Mouse (Mus musculus) heart, postnatal 0 days (tissue): ENCODE data around the gene Irf6. TPM values are rescaled to one million over a fixed set of nuclear protein-coding genes. Genes with fewer than 3 reads are reported as not detected.

Source experiments
- ATAC-seq: fragments of 200-750 bp; cut with Nextera tagmentation; 2 replicates; pipeline ENCODE4 v1.8.0; 2017; ENCODE audit warnings: low read depth, moderate number of reproducible peaks, moderate library complexity; ENCODE audit not compliant: insufficient read depth
- DNase-seq: peaks from one replicate; pipeline ENCODE4 v3.0.0-alpha.2; 2016; ENCODE audit warnings: low spot score
- H3K27ac ChIP-seq: fragments of 300-500 bp; sonication (generic); 2 replicates; pipeline ENCODE4 v1.5.1; 2014; ENCODE audit warnings: low read depth, mild to moderate bottlenecking
- H3K27me3 ChIP-seq: fragments of 300-500 bp; sonication (generic); 2 replicates; pipeline ENCODE4 v1.6.1; 2014; ENCODE audit warnings: low read length, mixed read lengths; ENCODE audit not compliant: control insufficient read depth, insufficient read depth
- H3K36me3 ChIP-seq: fragments of 300-500 bp; sonication (generic); replicated peaks from 2 replicates; pipeline ENCODE4 v1.6.1; 2014; ENCODE audit warnings: low read length, mixed read lengths; ENCODE audit not compliant: control insufficient read depth, insufficient read depth
- H3K4me1 ChIP-seq: fragments of 300-500 bp; sonication (generic); 2 replicates; pipeline ENCODE4 v1.6.1; 2014; ENCODE audit warnings: antibody characterized with exemption; ENCODE audit not compliant: control insufficient read depth, insufficient read depth
- H3K4me2 ChIP-seq: fragments of 300-500 bp; sonication (generic); 2 replicates; pipeline ENCODE4 v1.6.1; 2014; ENCODE audit warnings: low read depth, mild to moderate bottlenecking, low read length, moderate library complexity
- H3K4me3 ChIP-seq: fragments of 300-500 bp; sonication (generic); 2 replicates; pipeline ENCODE4 v1.5.1; 2014; ENCODE audit warnings: low read depth, low read length
- H3K9ac ChIP-seq: fragments of 300-500 bp; sonication (generic); replicated peaks from 2 replicates; pipeline ENCODE4 v1.6.1; 2014; ENCODE audit warnings: low read depth, low read length, mixed read lengths
- H3K9me3 ChIP-seq: fragments of 300-500 bp; sonication (generic); replicated peaks from 2 replicates; pipeline ENCODE4 v1.6.1; 2016; ENCODE audit warnings: low read length; ENCODE audit not compliant: control insufficient read depth
- CTCF ChIP-seq: IDR thresholded peaks from 2 replicates; pipeline ENCODE4 v1.5.1; 2016; ENCODE audit warnings: antibody characterized with exemption, control low read depth, low read depth
- EP300 ChIP-seq: IDR thresholded peaks from 2 replicates; pipeline ENCODE4 v1.6.1; 2016; ENCODE audit warnings: antibody characterized with exemption, low read depth
- WGBS: fragments of 180-500 bp; shearing (Covaris S2); extraction: QIAGEN DNeasy Blood & Tissue Kit; methylation state at CpG from one replicate; pipeline ENCODE4 v1.1.7; 2014; 5-methylcytosine and 5-hydroxymethylcytosine counted together
- polyA plus RNA-seq: library from polyadenylated mRNA; unstranded; fragments of >200 nt; fragmentation: Nextera tagmentation; extraction: Ambion mirVana; gene quantifications from 2 replicates; pipeline ENCODE4 v1.2.1, GENCODE M21; 2015
- total RNA-seq: library from RNA; depleted of rRNA; stranded (reverse); fragments of >200 nt; gene quantifications from 2 replicates; pipeline ENCODE4 v1.2.3, GENCODE M21; 2014; ENCODE audit warnings: low replicate concordance

The Irf6 gene
- total and polyA plus RNA-seq, 2 experiments from 2014 or later, result 2.2 to 6.6 TPM

DNA sequence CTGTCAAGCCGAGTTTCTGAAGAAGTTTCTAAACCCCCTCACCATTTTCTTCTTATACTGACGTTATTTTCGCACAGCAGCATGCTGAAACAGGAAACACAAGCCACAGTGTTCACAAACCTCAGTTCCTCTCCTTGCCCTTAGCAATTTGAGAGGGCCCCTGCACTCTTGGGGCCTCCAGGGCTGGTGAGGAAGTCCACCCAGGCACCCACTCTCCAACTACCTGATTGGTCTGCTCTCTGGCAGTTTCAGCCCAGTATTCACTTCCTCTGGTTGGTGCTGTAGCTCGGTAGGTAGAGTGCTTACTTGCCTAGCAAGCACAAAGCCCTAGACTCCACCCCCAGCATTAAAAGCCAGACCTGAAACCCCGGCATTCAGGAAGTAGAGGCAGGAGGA lies 48.5 kb downstream of the Irf6 start, which contains the start of gene Traf3ip3:
Traf3ip3 (minus strand) TSS at position 321 of the 396 bp plus-strand sequence.
- ATAC-seq (no peak), DNase-seq (no peak)
- no peaks in the 10 kb centered on the region for H3K9me3 ChIP-seq
- H3K36me3 ChIP-seq, result no peaks in the 10 kb centered on the region
- H3K4me3 ChIP-seq, result peak within 1 kb of the TSS; percentile 30; the same call in 1 of the 2 replicates
- TF ChIP-seq EP300 (no peak), CTCF (no peak)
- peak within 1 kb of the TSS; percentile 71; the same call in 1 of the 2 replicates for H3K27ac ChIP-seq
- no peaks in the 10 kb centered on the region for H3K4me1 ChIP-seq
- 51% methylated on average over 5 of the region's 5 CpGs for WGBS
- no peak within 1 kb of the TSS for H3K9ac ChIP-seq
- no peaks in the 10 kb centered on the region for H3K27me3 ChIP-seq
- peak within 1 kb of the TSS; percentile 37; the same call in 1 of the 2 replicates for H3K4me2 ChIP-seq

GRCm38 (mm10) chr1:193203821-193204220 lies 50.9 kb downstream of the Irf6 start:
- no peaks in the 10 kb centered on the region for H3K27me3 ChIP-seq
- no peaks in the 10 kb centered on the region for H3K36me3 ChIP-seq
- no peak overlapping the region for H3K27ac ChIP-seq
- no peaks in the 10 kb centered on the region for H3K9me3 ChIP-seq
- no peak overlapping the region for H3K4me3 ChIP-seq
- no peak overlapping the region for H3K9ac ChIP-seq
- 56% methylated on average over 2 of the region's 2 CpGs for WGBS
- no peak for ATAC-seq
- no peaks in the 10 kb centered on the region for H3K4me1 ChIP-seq
- no peak for TF ChIP-seq CTCF
- no peak for TF ChIP-seq EP300
- DNase-seq, result no peak
- no peak overlapping the region for H3K4me2 ChIP-seq

DNA sequence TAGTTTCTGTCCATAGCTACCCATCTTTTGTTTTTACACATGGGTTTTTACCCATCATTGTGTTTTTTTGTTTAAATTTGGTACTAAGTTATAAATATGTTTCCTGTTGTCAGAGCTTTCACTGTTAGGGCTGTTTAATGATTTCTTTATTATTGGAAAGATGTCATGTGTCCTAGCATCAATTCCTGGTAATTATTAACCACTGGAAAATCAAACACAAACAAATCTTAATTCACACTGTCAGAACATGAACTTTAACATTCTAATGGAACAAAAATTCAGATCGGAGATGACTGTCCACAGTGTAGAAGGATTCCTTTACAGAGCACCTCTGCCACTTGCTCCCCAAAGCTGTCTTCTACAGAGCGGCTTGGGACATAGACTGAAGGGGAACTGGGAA lies 52.5 kb downstream of the Irf6 start:
- no peak overlapping the region for H3K27ac ChIP-seq
- no peaks in the 10 kb centered on the region for H3K9me3 ChIP-seq
- TF ChIP-seq CTCF (no peak), EP300 (no peak)
- no peak overlapping the region for H3K4me3 ChIP-seq
- no peaks in the 10 kb centered on the region for H3K4me1 ChIP-seq
- DNase-seq, result no peak
- H3K36me3 ChIP-seq, result no peaks in the 10 kb centered on the region
- H3K4me2 ChIP-seq, result no peak overlapping the region
- H3K27me3 ChIP-seq, result no peaks in the 10 kb centered on the region
- 95% methylated on average over 2 of the region's 2 CpGs for WGBS
- no peak overlapping the region for H3K9ac ChIP-seq
- no peak for ATAC-seq

GRCm38 (mm10) chr1:193207503-193207902 lies 54.6 kb downstream of the Irf6 start, which contains the start of gene Lamb3:
Gene Lamb3, plus strand, starts transcription at chr1:193207699.
- Histone ChIP-seq H3K27ac (no peak within 1 kb of the TSS), H3K9ac (no peak within 1 kb of the TSS), H3K36me3 (no peaks in the 10 kb centered on the region), H3K4me1 (no peaks in the 10 kb centered on the region), H3K4me3 (no peak within 1 kb of the TSS), H3K9me3 (no peaks in the 10 kb centered on the region), H3K27me3 (no peaks in the 10 kb centered on the region), H3K4me2 (no peak within 1 kb of the TSS)
- ATAC-seq (no peak), DNase-seq (no peak)
- WGBS, result 66% methylated on average over 3 of the region's 3 CpGs
- TF ChIP-seq EP300 (no peak), CTCF (no peak)

DNA sequence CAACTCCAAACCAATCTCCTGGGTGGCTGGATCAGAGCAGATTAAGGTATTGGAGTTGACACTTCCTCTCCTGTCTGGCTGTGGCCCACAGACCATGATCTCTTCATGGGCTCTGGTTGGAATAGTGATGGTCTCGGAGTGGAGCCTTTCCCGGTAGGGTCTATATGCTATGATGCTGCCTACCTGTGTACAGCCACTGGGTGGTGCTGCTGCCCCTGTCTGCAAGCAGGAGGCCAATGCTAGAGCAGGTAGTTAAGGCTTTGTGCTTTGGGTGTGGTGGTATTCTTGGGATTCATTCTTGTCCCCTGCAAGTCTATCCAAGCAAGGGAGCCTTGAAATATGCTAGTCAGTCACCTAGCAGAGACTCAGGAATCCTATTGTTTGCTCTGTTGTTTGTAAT lies 55.3 kb downstream of the Irf6 start:
- Histone ChIP-seq H3K9ac (no peak overlapping the region), H3K4me1 (no peaks in the 10 kb centered on the region), H3K27me3 (no peaks in the 10 kb centered on the region), H3K9me3 (no peaks in the 10 kb centered on the region), H3K4me3 (no peak overlapping the region), H3K27ac (no peak overlapping the region), H3K4me2 (no peak overlapping the region), H3K36me3 (no peaks in the 10 kb centered on the region)
- ATAC-seq (peak; percentile 83), DNase-seq (no peak)
- WGBS, result 28% methylated on average over 2 of the region's 2 CpGs
- no peak for TF ChIP-seq EP300
- peak; percentile 94 for TF ChIP-seq CTCF

GRCm38 (mm10) chr1:193211371-193211770 lies 58.5 kb downstream of the Irf6 start:
- DNase-seq, result no peak
- 50% methylated on average over 5 of the region's 5 CpGs for WGBS

More at GRCm38 (mm10) chr1:193211371-193211770, 58.5 kb downstream of the Irf6 start:
- H3K4me3 ChIP-seq, result no peak overlapping the region
- TF ChIP-seq EP300 (no peak), CTCF (no peak)
- ATAC-seq, result no peak
- no peaks in the 10 kb centered on the region for H3K36me3 ChIP-seq
- H3K9ac ChIP-seq, result no peak overlapping the region
- H3K4me1 ChIP-seq, result no peaks in the 10 kb centered on the region
- H3K4me2 ChIP-seq, result no peak overlapping the region
- no peaks in the 10 kb centered on the region for H3K27me3 ChIP-seq
- no peaks in the 10 kb centered on the region for H3K9me3 ChIP-seq
- no peak overlapping the region for H3K27ac ChIP-seq
